Mouse (Mus musculus): ENCODE data around the gene Cotl1.

GRCm38 (mm10) chr8:119836831-119837230, 3.5 kb downstream of the Cotl1 start:
- TF ChIP-seq CTCF (IDR thresholded peaks at IDR 0.05; ENCODE audit: control insufficient read depth, insufficient read depth, insufficient read length) (no peak), USF1 (IDR thresholded peaks at IDR 0.05; ENCODE audit: low read depth) (no peak), MYOG (IDR thresholded peaks at IDR 0.05; ENCODE audit: control insufficient read depth, extremely low read depth, insufficient read length) (no peak), FOSL1 (IDR thresholded peaks at IDR 0.05; ENCODE audit: insufficient read depth, low read length, poor library complexity, severe bottlenecking) (no peak)
